Mouse (Mus musculus): Measurements from ENCODE around the gene Bdkrb1. TPM values are rescaled to one million over a fixed set of nuclear protein-coding genes. Genes with fewer than 3 reads are reported as not detected.
A peak's percentile ranks its signal among the peaks of the same experiment; 100 is the strongest.

Bdkrb1 gene
- total RNA-seq, 1 experiment, result not detected

DNA sequence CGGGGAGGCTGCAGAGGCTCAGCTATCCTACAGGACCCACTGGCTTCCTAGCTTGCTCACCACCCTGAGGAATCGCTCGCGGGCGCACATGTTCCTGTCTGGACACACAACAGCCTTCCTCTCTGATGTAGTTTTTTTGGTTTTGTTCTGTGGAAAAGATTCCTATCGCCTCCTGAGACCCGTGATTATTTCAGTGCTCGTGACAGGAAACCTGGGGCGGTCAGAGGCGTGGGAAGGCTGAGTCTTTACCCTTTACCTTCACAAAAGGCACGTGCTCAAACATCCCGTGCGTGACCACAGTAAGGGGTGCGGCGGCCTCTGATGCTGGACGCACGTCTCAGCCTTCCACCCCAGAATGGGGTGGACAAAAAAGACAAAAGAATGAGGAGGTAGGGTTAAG is 22.4 kb upstream of the Bdkrb1 start:
- H3K9me3 ChIP-seq (ENCODE audit: control insufficient read depth, insufficient read depth, low read depth, low read length), result no peaks in the 10 kb centered on the region
- DNase-seq (ENCODE audit: low read depth, low spot score), result no peak
- peaks cover 12 to 33% of the 10 kb centered on the region in 2 experiments for H3K4me1 ChIP-seq (ENCODE audit: control insufficient read depth in 2 of 2, insufficient read depth in 2 of 2, low read length in 2 of 2, poor library complexity in 1 of 2)
- peak overlapping the region; percentile 18; the same call in 1 of the 2 replicates for H3K9ac ChIP-seq (ENCODE audit: insufficient read depth, low read depth, low read length, poor library complexity, severe bottlenecking)
- in situ Hi-C loops (cut with MboI; ENCODE audit: low sequenced_read_pairs in 2 of 2, unreplicated experiment in 2 of 2), result no loop called here
- no peaks in the 10 kb centered on the region for H3K36me3 ChIP-seq (ENCODE audit: control insufficient read depth, insufficient read depth, low read length, poor library complexity, severe bottlenecking)
- H3K4me3 ChIP-seq (ENCODE audit: insufficient read depth in 1 of 2, low read depth in 1 of 2, low read length in 2 of 2, poor library complexity in 1 of 2, severe bottlenecking in 1 of 2), result no peak overlapping the region
- H3K27ac ChIP-seq (ENCODE audit: insufficient read depth, low read depth, low read length, poor library complexity, severe bottlenecking), result no peak overlapping the region
- TF ChIP-seq CHD2 (IDR thresholded peaks at IDR 0.05; ENCODE audit: low read depth, low read length) (no peak), MAFK (IDR thresholded peaks at IDR 0.05; ENCODE audit: insufficient read depth, low read depth, low read length) (no peak), HCFC1 (IDR thresholded peaks at IDR 0.05; ENCODE audit: borderline replicate concordance, insufficient read depth, low read length) (no peak), ZC3H11A (IDR thresholded peaks at IDR 0.05; ENCODE audit: borderline replicate concordance, low read depth, low read length) (no peak), ZNF384 (IDR thresholded peaks at IDR 0.05; ENCODE audit: low read depth, low read length) (no peak)

DNA sequence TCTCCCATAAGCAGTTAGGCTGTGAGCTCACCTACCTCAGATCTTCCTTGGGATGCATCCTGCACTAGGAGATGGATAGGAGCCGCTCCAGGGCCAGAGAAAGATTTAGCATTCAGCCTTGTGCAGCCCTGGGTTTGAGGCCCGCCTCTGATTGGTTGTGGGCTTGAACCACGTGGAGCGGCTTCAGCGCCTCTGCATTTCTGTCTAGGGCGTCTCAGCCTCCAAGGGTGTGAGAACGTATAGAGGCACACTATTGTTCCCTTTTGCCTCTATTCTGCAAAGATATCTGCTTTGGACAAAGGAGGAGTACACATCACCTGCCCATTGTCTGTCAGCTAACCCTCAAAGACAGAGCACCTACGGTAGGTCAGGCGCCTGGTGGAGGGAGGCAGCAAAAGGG is 20.4 kb upstream of the Bdkrb1 start:
- Histone ChIP-seq H3K4me3 (ENCODE audit: insufficient read depth in 1 of 2, low read depth in 1 of 2, low read length in 2 of 2, poor library complexity in 1 of 2, severe bottlenecking in 1 of 2) (no peak overlapping the region), H3K4me1 (ENCODE audit: control insufficient read depth in 2 of 2, insufficient read depth in 2 of 2, low read length in 2 of 2, poor library complexity in 1 of 2) (peaks cover 12 to 33% of the 10 kb centered on the region in 2 experiments), H3K9me3 (ENCODE audit: control insufficient read depth, insufficient read depth, low read depth, low read length) (no peaks in the 10 kb centered on the region), H3K36me3 (ENCODE audit: control insufficient read depth, insufficient read depth, low read length, poor library complexity, severe bottlenecking) (no peaks in the 10 kb centered on the region), H3K9ac (ENCODE audit: insufficient read depth, low read depth, low read length, poor library complexity, severe bottlenecking) (no peak overlapping the region), H3K27ac (ENCODE audit: insufficient read depth, low read depth, low read length, poor library complexity, severe bottlenecking) (no peak overlapping the region)
- no peak for DNase-seq (ENCODE audit: low read depth, low spot score)
- in situ Hi-C loops (cut with MboI; ENCODE audit: low sequenced_read_pairs in 2 of 2, unreplicated experiment in 2 of 2), result no loop called here
- TF ChIP-seq MAFK (IDR thresholded peaks at IDR 0.05; ENCODE audit: insufficient read depth, low read depth, low read length) (no peak), CHD2 (IDR thresholded peaks at IDR 0.05; ENCODE audit: low read depth, low read length) (no peak), ZC3H11A (IDR thresholded peaks at IDR 0.05; ENCODE audit: borderline replicate concordance, low read depth, low read length) (no peak), ZNF384 (IDR thresholded peaks at IDR 0.05; ENCODE audit: low read depth, low read length) (no peak), HCFC1 (IDR thresholded peaks at IDR 0.05; ENCODE audit: borderline replicate concordance, insufficient read depth, low read length) (no peak)

DNA sequence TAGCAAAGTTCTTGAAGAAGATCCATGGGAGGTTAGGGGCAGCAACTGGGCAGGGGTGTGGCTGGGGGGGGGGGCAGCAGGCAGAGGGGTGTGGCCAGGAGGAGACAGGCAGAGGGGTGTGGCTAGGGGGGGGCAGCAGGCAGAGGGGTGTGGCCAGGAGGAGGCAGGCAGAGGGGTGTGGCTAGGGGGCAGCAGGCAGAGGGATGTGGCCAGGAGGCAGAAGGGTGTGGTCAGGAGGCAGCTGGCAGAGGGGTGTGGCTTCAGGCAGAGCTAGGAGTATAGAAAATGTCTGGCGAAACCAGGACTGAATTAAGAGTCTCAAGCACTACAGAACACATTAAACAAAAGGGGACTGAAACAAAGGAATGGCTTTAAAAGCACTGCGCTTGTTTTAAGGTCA is 19.4 kb upstream of the Bdkrb1 start:
- Histone ChIP-seq H3K9me3 (ENCODE audit: control insufficient read depth, insufficient read depth, low read depth, low read length) (no peaks in the 10 kb centered on the region), H3K27ac (ENCODE audit: insufficient read depth, low read depth, low read length, poor library complexity, severe bottlenecking) (no peak overlapping the region), H3K4me1 (ENCODE audit: control insufficient read depth in 2 of 2, insufficient read depth in 2 of 2, low read length in 2 of 2, poor library complexity in 1 of 2) (peaks cover 12 to 32% of the 10 kb centered on the region in 2 experiments), H3K4me3 (ENCODE audit: insufficient read depth in 1 of 2, low read depth in 1 of 2, low read length in 2 of 2, poor library complexity in 1 of 2, severe bottlenecking in 1 of 2) (no peak overlapping the region; a peak in 1 of 4 replicates), H3K9ac (ENCODE audit: insufficient read depth, low read depth, low read length, poor library complexity, severe bottlenecking) (no peak overlapping the region), H3K36me3 (ENCODE audit: control insufficient read depth, insufficient read depth, low read length, poor library complexity, severe bottlenecking) (no peaks in the 10 kb centered on the region)
- no peak for DNase-seq (ENCODE audit: low read depth, low spot score)
- in situ Hi-C loops (cut with MboI; ENCODE audit: low sequenced_read_pairs in 2 of 2, unreplicated experiment in 2 of 2), result no loop called here
- TF ChIP-seq ZC3H11A (IDR thresholded peaks at IDR 0.05; ENCODE audit: borderline replicate concordance, low read depth, low read length) (no peak), CHD2 (IDR thresholded peaks at IDR 0.05; ENCODE audit: low read depth, low read length) (no peak), HCFC1 (IDR thresholded peaks at IDR 0.05; ENCODE audit: borderline replicate concordance, insufficient read depth, low read length) (no peak), ZNF384 (IDR thresholded peaks at IDR 0.05; ENCODE audit: low read depth, low read length) (no peak), MAFK (IDR thresholded peaks at IDR 0.05; ENCODE audit: insufficient read depth, low read depth, low read length) (no peak)

DNA sequence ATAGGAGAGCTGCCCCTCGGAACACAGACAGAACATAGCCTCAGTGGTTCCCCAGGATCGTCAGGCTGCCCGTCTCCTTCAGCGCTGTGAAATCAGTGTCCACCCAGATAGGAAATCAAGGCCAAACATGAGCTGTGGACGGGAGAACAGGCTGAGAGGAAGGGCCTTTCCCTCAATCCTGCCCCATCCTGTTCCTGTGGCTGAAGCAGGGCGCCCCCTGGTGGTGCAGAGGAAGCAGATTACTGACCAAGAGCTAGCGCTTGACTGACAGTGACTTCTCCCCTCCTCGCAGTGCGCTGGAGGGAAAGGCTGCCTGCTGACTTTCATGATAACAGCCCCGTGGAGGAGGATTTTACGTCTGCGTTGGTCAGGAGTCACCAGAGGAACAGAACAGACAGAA is 18.0 kb upstream of the Bdkrb1 start:
- no peak for TF ChIP-seq ZNF384 (IDR thresholded peaks at IDR 0.05; ENCODE audit: low read depth, low read length)
- no peak for TF ChIP-seq MAFK (IDR thresholded peaks at IDR 0.05; ENCODE audit: insufficient read depth, low read depth, low read length)
- no peak for TF ChIP-seq CHD2 (IDR thresholded peaks at IDR 0.05; ENCODE audit: low read depth, low read length)
- TF ChIP-seq HCFC1 (IDR thresholded peaks at IDR 0.05; ENCODE audit: borderline replicate concordance, insufficient read depth, low read length), result no peak
- no peak for TF ChIP-seq ZC3H11A (IDR thresholded peaks at IDR 0.05; ENCODE audit: borderline replicate concordance, low read depth, low read length)
- in situ Hi-C loops (cut with MboI; ENCODE audit: low sequenced_read_pairs in 2 of 2, unreplicated experiment in 2 of 2), result no loop called here
- Histone ChIP-seq H3K9me3 (ENCODE audit: control insufficient read depth, insufficient read depth, low read depth, low read length) (no peaks in the 10 kb centered on the region), H3K36me3 (ENCODE audit: control insufficient read depth, insufficient read depth, low read length, poor library complexity, severe bottlenecking) (no peaks in the 10 kb centered on the region), H3K27ac (ENCODE audit: insufficient read depth, low read depth, low read length, poor library complexity, severe bottlenecking) (no peak overlapping the region), H3K4me3 (ENCODE audit: insufficient read depth in 1 of 2, low read depth in 1 of 2, low read length in 2 of 2, poor library complexity in 1 of 2, severe bottlenecking in 1 of 2) (no peak overlapping the region), H3K9ac (ENCODE audit: insufficient read depth, low read depth, low read length, poor library complexity, severe bottlenecking) (0 out of 2 replicates have a peak overlapping the region, but pooled peaks have one; percentile 0), H3K4me1 (ENCODE audit: control insufficient read depth in 2 of 2, insufficient read depth in 2 of 2, low read length in 2 of 2, poor library complexity in 1 of 2) (peaks cover 8 to 26% of the 10 kb centered on the region in 2 experiments)
- DNase-seq (ENCODE audit: low read depth, low spot score), result peak; percentile 77

DNA sequence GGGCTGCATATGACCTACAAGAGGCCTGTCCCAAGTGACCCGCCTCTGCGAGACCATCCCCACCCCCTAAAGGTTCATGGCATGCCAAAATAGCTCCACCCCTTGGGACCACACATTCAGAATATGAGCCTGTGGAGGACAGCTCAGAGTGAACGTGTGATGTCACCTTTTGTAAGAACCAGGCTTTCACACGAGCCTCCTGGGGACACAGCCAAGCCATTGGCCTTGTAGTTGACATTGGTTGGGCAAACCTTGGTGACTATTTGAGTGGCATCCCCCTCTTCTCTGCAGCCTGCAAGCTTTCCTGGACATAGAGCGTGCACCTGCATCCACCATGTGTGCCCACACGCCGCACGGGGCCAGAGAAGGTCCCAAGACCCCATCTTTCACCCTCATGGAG is 15.4 kb upstream of the Bdkrb1 start:
- TF ChIP-seq MAFK (IDR thresholded peaks at IDR 0.05; ENCODE audit: insufficient read depth, low read depth, low read length) (no peak), ZC3H11A (IDR thresholded peaks at IDR 0.05; ENCODE audit: borderline replicate concordance, low read depth, low read length) (no peak), CHD2 (IDR thresholded peaks at IDR 0.05; ENCODE audit: low read depth, low read length) (no peak), ZNF384 (IDR thresholded peaks at IDR 0.05; ENCODE audit: low read depth, low read length) (no peak), HCFC1 (IDR thresholded peaks at IDR 0.05; ENCODE audit: borderline replicate concordance, insufficient read depth, low read length) (no peak)
- Histone ChIP-seq H3K9me3 (ENCODE audit: control insufficient read depth, insufficient read depth, low read depth, low read length) (no peaks in the 10 kb centered on the region), H3K9ac (ENCODE audit: insufficient read depth, low read depth, low read length, poor library complexity, severe bottlenecking) (no peak overlapping the region), H3K4me1 (ENCODE audit: control insufficient read depth in 2 of 2, insufficient read depth in 2 of 2, low read length in 2 of 2, poor library complexity in 1 of 2) (peaks cover 8 to 19% of the 10 kb centered on the region in 2 experiments), H3K4me3 (ENCODE audit: insufficient read depth in 1 of 2, low read depth in 1 of 2, low read length in 2 of 2, poor library complexity in 1 of 2, severe bottlenecking in 1 of 2) (no peak overlapping the region), H3K36me3 (ENCODE audit: control insufficient read depth, insufficient read depth, low read length, poor library complexity, severe bottlenecking) (no peaks in the 10 kb centered on the region), H3K27ac (ENCODE audit: insufficient read depth, low read depth, low read length, poor library complexity, severe bottlenecking) (no peak overlapping the region)
- DNase-seq (ENCODE audit: low read depth, low spot score), result no peak
- in situ Hi-C loops (cut with MboI; ENCODE audit: low sequenced_read_pairs in 2 of 2, unreplicated experiment in 2 of 2), result no loop called here
